Mouse (Mus musculus) CD4-positive, CD25-positive, alpha-beta regulatory T cell, adult 9 weeks (primary cell): Measurements from ENCODE around the gene Rps6ka1. TPM values are rescaled to one million over a fixed set of nuclear protein-coding genes. Genes with fewer than 3 reads are reported as not detected.

Experiments used
- polyA plus RNA-seq: library from polyadenylated mRNA; unstranded; fragments of 100-300 nt; shearing (Covaris generic); gene quantifications from one replicate; pipeline ENCODE4 v1.2.1, GENCODE M21; 2017

The Rps6ka1 gene
- 263 TPM for polyA plus RNA-seq

GRCm38 (mm10) chr4:133887672-133888453, at the start of gene Rps6ka1:
Gene Rps6ka1, minus strand, starts transcription at chr4:133887797.

Other genes with a start within 250 kb of the Rps6ka1 start
- 20.7 TPM for gene Zdhhc18, start 237.6 kb downstream of the Rps6ka1 start, polyA plus RNA-seq
- gene Pigv, start 215.2 kb downstream of the Rps6ka1 start, polyA plus RNA-seq: 25.9 TPM
- 35.2 TPM for gene Arid1a, start 131.0 kb downstream of the Rps6ka1 start, polyA plus RNA-seq
- 443 TPM for gene Hmgn2, start 80.9 kb upstream of the Rps6ka1 start, polyA plus RNA-seq
- 37.9 TPM for gene Dhdds, start 113.1 kb upstream of the Rps6ka1 start, polyA plus RNA-seq
- not detected for gene Lin28a, start 131.0 kb upstream of the Rps6ka1 start, polyA plus RNA-seq
- gene Zfp683, start 166.0 kb upstream of the Rps6ka1 start, polyA plus RNA-seq: 2.1 TPM
- 18.0 TPM for gene Crybg2, start 173.0 kb upstream of the Rps6ka1 start, polyA plus RNA-seq
- gene Cd52, start 207.3 kb upstream of the Rps6ka1 start, polyA plus RNA-seq: 3,141 TPM
- 57.8 TPM for gene Ubxn11, start 214.8 kb upstream of the Rps6ka1 start, polyA plus RNA-seq
- 1,589 TPM for gene Sh3bgrl3, start 241.0 kb upstream of the Rps6ka1 start, polyA plus RNA-seq